Mouse (Mus musculus) brain, embryonic 14.5 days (tissue): ENCODE results near the gene Egf. TPM values are rescaled to one million over a fixed set of nuclear protein-coding genes. Genes with fewer than 3 reads are reported as not detected.
A peak's percentile ranks its signal among the peaks of the same experiment; 100 is the strongest.

Source experiments
- DNase-seq: peaks from one replicate; pipeline ENCODE4 v3.0.0-alpha.2; 2011; ENCODE audit warnings: low read depth
- CTCF ChIP-seq: fragments of 200-500 bp; IDR thresholded peaks from 2 replicates; pipeline ENCODE4 v1.5.1; 2012; ENCODE audit warnings: inconsistent platforms, mild to moderate bottlenecking, moderate library complexity, borderline replicate concordance; ENCODE audit not compliant: insufficient read depth, insufficient read length; ENCODE audit errors: extremely low read depth
- POLR2A ChIP-seq: fragments of 200-500 bp; IDR thresholded peaks from 2 replicates; pipeline ENCODE4 v1.6.1; 2012; ENCODE audit warnings: mild to moderate bottlenecking, inconsistent platforms, borderline replicate concordance; ENCODE audit not compliant: poor library complexity, insufficient read depth, insufficient read length, severe bottlenecking; ENCODE audit errors: extremely low read depth
- polyA plus RNA-seq: library from polyadenylated mRNA; depleted of rRNA; stranded (reverse); fragments of >200 nt; gene quantifications from 2 replicates; pipeline ENCODE4 v1.2.3, GENCODE M21; 2012

Egf gene
- polyA plus RNA-seq, 1 experiment: 4.8 TPM

- peak; percentile 77 for DNase-seq
- TF ChIP-seq CTCF: peak; percentile 79
- TF ChIP-seq POLR2A: no peak
Measured at GRCm38 (mm10) chr3:129708157-129708556, 47.0 kb downstream of the Egf start.

- TF ChIP-seq CTCF (no peak), POLR2A (no peak)
- no peak for DNase-seq
Measured at GRCm38 (mm10) chr3:129698882-129699281, 56.2 kb downstream of the Egf start.

- TF ChIP-seq CTCF: no peak
- TF ChIP-seq POLR2A: no peak
- no peak for DNase-seq
Measured at GRCm38 (mm10) chr3:129698365-129698764, 56.8 kb downstream of the Egf start.

- TF ChIP-seq CTCF: no peak
- TF ChIP-seq POLR2A: no peak
- DNase-seq: no peak
Measured at GRCm38 (mm10) chr3:129697691-129698090, 57.4 kb downstream of the Egf start.

GRCm38 (mm10) chr3:129695943-129696342 lies 59.2 kb downstream of the Egf start:
- TF ChIP-seq POLR2A (no peak), CTCF (no peak)
- DNase-seq: no peak

- no peak for DNase-seq
- TF ChIP-seq POLR2A: no peak
- no peak for TF ChIP-seq CTCF
Measured at GRCm38 (mm10) chr3:129693581-129693980, 61.5 kb downstream of the Egf start.

GRCm38 (mm10) chr3:129692816-129693215 lies 62.3 kb downstream of the Egf start:
- DNase-seq: no peak
- no peak for TF ChIP-seq POLR2A
- TF ChIP-seq CTCF: peak; percentile 12; the same call in 1 of the 2 replicates

GRCm38 (mm10) chr3:129687429-129687828 lies 67.7 kb downstream of the Egf start:
- no peak for DNase-seq
- TF ChIP-seq POLR2A: no peak
- TF ChIP-seq CTCF: no peak

- peak; percentile 88 for DNase-seq
- no peak for TF ChIP-seq POLR2A
- TF ChIP-seq CTCF: peak; percentile 65; the same call in 1 of the 2 replicates
Measured at GRCm38 (mm10) chr3:129686698-129687333, 68.3 kb downstream of the Egf start.

GRCm38 (mm10) chr3:129686196-129686595 lies 68.9 kb downstream of the Egf start:
- TF ChIP-seq CTCF: no peak
- TF ChIP-seq POLR2A: no peak
- no peak for DNase-seq

- TF ChIP-seq POLR2A: no peak
- peak; percentile 11; the same call in 1 of the 2 replicates for TF ChIP-seq CTCF
- DNase-seq: no peak
Measured at GRCm38 (mm10) chr3:129683060-129683679, 71.9 kb downstream of the Egf start.

GRCm38 (mm10) chr3:129682389-129682788 lies 72.7 kb downstream of the Egf start:
- peak; percentile 52 for DNase-seq

GRCm38 (mm10) chr3:129681841-129682240 lies 73.3 kb downstream of the Egf start:
- no peak for TF ChIP-seq POLR2A
- TF ChIP-seq CTCF: no peak
- DNase-seq: no peak

More at GRCm38 (mm10) chr3:129682389-129682788, 72.7 kb downstream of the Egf start:
- TF ChIP-seq CTCF (no peak), POLR2A (no peak)
